Mouse (Mus musculus): ENCODE results near the gene Mtrr.

DNA sequence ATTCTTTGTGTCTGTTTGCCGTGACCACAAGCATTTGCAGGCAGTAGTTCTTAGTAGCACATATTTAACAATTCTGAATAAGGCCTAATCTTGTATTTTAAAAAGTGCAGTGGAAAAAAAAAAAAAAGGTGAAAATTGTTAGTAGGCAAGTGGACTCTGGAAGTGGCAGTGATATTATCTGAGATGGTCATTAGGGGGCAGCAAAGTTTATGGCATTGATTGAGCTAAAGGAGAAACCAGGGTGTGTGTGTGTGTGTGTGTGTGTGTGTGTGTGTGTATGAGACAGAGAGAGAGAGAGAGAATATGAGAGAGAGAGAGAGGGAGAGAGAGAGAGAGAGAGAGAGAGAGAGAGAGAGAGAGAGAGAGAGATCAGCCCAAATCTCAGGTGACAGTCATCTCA, 11.8 kb upstream of the Mtrr start:
- no peak for TF ChIP-seq ZNF384 (IDR thresholded peaks at IDR 0.05; ENCODE audit: low read depth, low read length)
- TF ChIP-seq CHD2 (IDR thresholded peaks at IDR 0.05; ENCODE audit: low read depth, low read length): no peak
- no peak for TF ChIP-seq MAFK (IDR thresholded peaks at IDR 0.05; ENCODE audit: insufficient read depth, low read depth, low read length)
- TF ChIP-seq HCFC1 (IDR thresholded peaks at IDR 0.05; ENCODE audit: borderline replicate concordance, insufficient read depth, low read length): no peak

All from ES-E14 (cell line).